Mouse (Mus musculus): ENCODE results near the gene Gtf2e1. TPM values are rescaled to one million over a fixed set of nuclear protein-coding genes. Genes with fewer than 3 reads are reported as not detected.

The Gtf2e1 gene
- 10 to 100 TPM in 1 of 2 experiments, 1 to 10 TPM in 1; 9.7 to 10.5 TPM for total RNA-seq (2023)

DNA sequence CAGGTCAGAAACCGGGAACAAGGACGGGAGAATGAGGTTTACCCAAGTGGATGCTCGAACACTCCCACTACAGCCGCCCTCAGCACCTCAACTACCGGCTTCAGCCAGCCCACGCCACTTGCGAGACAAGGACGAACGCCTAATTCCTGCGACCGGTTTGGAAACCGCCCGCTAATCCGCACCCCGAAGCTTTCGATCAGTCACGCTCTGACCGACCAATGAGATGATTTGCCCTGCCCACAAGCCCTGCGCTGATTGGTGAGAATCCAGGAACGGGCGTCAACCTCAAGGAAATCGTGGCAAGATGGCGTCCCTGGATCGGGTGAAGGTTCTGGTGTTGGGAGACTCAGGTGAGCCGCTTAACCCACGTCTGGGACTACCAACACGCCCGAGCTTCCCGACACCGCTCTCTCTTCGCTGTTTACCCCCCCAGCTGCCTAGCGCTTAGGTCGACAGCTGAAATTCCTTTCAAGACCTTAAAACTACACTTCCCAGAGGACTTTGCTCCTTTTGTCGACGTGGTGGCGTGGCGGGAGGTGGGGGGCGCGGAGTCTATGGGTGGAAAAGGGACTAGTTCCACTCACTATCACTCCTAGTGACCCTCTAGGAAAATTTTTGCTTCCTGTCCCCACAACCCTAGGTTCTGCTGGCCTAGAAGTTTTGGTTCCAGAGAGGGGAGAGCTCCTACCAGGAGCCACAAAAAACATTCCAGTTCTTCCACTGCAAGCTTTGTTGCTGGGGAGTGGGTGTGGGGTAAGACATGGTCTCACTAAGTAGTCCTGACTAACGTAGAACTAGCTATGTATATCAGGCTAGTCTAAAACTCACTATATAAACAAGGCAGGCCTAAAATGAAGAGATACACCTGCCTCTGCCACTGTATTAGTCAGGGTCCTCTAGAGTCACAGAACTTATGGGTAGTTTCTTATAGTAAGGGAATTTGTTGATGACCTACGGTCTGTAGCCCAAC, at the start of gene Gtf2e1, which contains the start of gene Rabl3:
TSS of gene Gtf2e1 (minus strand) at position 179 of the 970 bp plus-strand sequence.
TSS of gene Rabl3 (plus strand) at position 275 of the 970 bp plus-strand sequence.

DNA sequence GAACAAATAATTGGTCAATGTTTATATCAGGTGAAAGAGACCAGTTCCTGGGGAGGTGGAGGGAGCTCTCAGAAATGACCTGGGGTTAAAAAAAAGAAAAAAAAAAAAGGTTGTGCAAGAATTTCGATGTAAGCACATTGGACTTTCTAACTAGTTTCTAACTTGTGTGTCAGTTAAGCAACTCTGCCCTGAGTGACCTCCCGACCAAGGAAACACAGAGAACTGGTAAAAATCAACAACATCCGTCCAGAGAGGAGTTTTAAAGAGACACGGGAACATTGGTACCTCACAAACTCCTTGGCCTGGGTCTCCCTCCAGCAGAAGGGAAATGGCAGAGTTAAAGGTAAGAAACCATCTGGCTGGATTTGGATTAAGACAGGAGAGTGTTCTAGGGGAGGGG, 40.4 kb upstream of the Gtf2e1 start, which contains the start of gene Hgd:
TSS of gene Hgd (plus strand) at position 160 of the 400 bp plus-strand sequence.

Other genes with a start within 250 kb of the Gtf2e1 start
- not detected for gene Stxbp5l, start 154.8 kb downstream of the Gtf2e1 start, total RNA-seq (2023)
- gene Rabl3, start 96 bp upstream of the Gtf2e1 start, total RNA-seq (2023), result 1 to 10 TPM; 6.3 to 9.5 TPM
- gene Hgd, start 40.4 kb upstream of the Gtf2e1 start, total RNA-seq (2023), result under 1 TPM in 1 of 2 experiments, not detected in 1; 0.67 TPM
- gene Ndufb4, start 114.7 kb upstream of the Gtf2e1 start, total RNA-seq (2023), result 10 to 100 TPM; 26.8 to 32.6 TPM
- gene Fstl1, start 237.1 kb upstream of the Gtf2e1 start, total RNA-seq (2023), result under 1 TPM in 1 of 2 experiments, not detected in 1; 0.47 TPM

Measured in monocyte, adult 59 days (primary cell).